Mouse (Mus musculus) gastrocnemius, adult 8-10 months (tissue): ENCODE data around the gene Oit3. TPM values are rescaled to one million over a fixed set of nuclear protein-coding genes. Genes with fewer than 3 reads are reported as not detected.
"Not testable (repeated sequence)": the region's sequence is repeated elsewhere in the genome, so short reads cannot be mapped to it uniquely, and the experiment has no call there.

Experiments
- DNase-seq, 2 experiments: peaks; one replicate each; pipeline ENCODE4 v3.0.0; 2022; ENCODE audit warnings: low spot score in 2 of 2
- total RNA-seq, 4 experiments: library from RNA; stranded (reverse); gene quantifications; 2 replicates each; pipeline ENCODE4 v1.2.4; 2022

Gene Oit3
- total RNA-seq, 4 experiments from 2014 or later = not detected

- no peak for DNase-seq
Measured at GRCm38 (mm10) chr10:59429448-59430135, 12.0 kb downstream of the Oit3 start.

GRCm38 (mm10) chr10:59426371-59426770 is 15.2 kb downstream of the Oit3 start:
- no peak for DNase-seq

DNA sequence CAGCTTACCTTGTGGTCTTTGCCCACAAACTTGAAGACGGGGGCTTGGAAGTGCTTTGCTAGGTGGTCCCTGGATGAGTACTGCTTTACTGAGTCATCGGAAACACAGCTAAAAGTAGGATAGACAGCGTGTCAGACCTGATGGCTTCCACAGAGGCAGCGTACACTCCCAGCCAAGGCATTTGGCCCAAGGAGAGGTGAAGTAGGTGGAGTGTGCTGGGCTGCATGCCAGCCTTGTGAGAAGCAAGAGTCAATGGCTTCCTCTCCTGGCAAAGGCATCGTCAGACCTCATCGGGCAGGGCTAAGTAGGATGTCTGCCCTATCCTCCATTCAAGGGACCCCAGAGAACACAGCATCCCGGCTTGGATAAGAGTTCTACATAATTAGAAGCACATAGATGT is 16.2 kb downstream of the Oit3 start:
- DNase-seq = peak in 1 of 2 experiments; percentile 58

DNA sequence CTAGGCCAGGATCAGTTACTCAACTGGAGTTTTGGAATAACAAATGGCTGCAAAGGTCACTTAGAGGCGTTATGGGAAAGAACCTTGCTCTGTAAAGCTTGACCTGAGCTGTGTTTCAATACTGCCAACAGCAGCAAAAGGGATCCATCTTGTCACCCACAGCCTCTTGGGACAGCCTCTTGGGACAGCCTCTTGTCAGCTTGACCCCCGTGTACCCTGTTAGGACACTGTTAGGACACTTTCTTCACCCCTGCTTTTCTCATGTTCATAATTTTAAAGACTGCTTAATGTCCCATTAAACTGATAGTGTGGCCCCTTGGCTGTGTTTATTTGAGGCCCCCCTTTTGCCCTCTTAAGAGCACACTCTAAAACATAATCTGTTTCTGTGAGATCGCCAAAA is 17.1 kb downstream of the Oit3 start:
- no peak for DNase-seq

DNA sequence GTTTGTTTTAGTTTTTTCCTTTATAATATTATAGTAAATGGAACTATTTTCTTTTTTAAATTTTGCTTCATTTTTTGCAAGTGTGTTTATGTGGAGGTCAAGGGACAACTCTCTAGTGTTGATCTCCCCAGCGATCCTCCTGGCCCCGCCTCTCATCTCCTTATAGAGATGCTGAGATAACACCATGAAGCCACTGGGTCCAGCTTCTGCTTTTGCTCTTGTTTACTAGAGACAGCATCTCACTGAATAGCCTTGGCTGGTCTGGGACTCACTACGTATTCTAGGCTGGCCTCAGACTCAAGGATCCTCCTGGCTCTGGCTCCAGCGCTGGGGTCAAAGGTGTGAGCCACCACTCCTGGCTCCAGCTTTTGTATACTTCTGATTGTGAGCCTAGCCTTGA is 22.1 kb downstream of the Oit3 start:
- no peak for DNase-seq

GRCm38 (mm10) chr10:59416623-59417022 is 25.0 kb downstream of the Oit3 start:
- no peak for DNase-seq

GRCm38 (mm10) chr10:59413711-59414110 is 27.9 kb downstream of the Oit3 start:
- DNase-seq = no peak

GRCm38 (mm10) chr10:59410264-59410663 is 31.3 kb downstream of the Oit3 start:
- no peak for DNase-seq

GRCm38 (mm10) chr10:59408499-59408898 is 33.1 kb downstream of the Oit3 start:
- no peak for DNase-seq

DNA sequence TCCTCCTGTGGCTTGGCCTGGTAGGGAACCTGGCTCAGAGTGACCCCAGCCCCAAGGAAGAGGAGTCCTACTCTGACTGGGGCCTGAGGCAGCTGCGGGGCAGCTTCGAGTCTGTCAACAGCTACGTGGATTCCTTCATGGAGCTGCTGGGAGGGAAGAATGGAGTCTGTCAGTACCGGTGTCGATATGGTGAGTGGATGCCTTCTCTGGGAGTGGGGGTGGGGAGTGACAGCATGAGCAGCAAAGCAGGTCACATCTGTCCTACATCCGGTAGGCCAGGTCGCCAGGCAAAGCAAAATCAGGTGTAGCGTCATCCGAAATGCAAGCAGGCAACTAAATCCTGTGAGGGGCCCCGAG is 37.8 kb downstream of the Oit3 start:
- DNase-seq = no peak

DNA sequence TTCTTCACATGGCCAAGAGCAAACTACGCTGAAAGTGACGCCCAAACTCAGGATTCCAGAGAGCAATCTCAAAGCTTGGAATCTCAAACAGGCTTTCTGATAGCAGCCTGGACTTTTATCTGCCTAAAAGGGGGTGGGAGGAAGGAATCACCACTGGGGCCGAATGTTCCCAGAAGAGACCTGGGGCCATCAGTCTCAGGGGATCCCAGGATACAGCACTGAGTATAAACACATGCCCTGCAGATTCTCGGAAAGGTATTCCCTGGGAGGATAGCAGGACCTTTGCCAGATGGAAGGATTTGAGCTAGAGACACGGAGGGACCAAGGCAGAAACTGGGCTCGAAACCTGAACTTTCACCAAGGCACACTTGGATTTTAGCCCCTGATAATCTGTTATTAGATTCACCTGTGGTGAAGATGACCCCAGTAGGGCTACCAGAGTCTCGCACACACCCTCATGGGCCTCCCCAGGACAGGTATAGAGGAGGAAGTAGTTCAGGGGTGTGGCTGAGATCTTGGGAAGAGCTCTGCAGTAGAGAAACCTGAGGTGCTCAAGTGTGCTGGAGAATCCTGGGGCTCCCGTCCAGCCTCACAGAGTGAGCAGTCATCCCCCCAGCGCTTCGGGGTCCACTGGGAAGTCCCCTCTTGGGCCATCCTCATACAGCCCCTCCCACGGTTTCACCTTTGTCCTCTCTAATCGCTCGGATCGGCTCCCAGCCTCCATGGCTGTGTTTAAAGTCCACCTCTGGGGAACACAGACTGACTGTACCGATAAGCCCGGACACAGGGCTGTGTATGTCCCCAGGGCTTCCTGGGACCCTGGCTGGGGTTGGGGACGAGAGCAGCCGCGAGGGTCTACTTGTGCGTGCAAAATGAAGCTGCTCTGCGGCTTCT is 38.4 kb downstream of the Oit3 start, which contains the start of gene Pla2g12b:
Pla2g12b (plus strand) TSS at position 762 of the 894 bp plus-strand sequence.
- no peak for DNase-seq

- not testable (repeated sequence) for DNase-seq
Measured at GRCm38 (mm10) chr10:59395461-59395860, 46.1 kb downstream of the Oit3 start, which contains the start of gene Gm10273. Gene Gm10273 (plus strand): TSS chr10:59395632.

GRCm38 (mm10) chr10:59391907-59392306 is 49.7 kb downstream of the Oit3 start:
- no peak for DNase-seq

GRCm38 (mm10) chr10:59389652-59390051 is 51.9 kb downstream of the Oit3 start:
- no peak for DNase-seq

GRCm38 (mm10) chr10:59386951-59387350 is 54.6 kb downstream of the Oit3 start:
- no peak for DNase-seq

DNA sequence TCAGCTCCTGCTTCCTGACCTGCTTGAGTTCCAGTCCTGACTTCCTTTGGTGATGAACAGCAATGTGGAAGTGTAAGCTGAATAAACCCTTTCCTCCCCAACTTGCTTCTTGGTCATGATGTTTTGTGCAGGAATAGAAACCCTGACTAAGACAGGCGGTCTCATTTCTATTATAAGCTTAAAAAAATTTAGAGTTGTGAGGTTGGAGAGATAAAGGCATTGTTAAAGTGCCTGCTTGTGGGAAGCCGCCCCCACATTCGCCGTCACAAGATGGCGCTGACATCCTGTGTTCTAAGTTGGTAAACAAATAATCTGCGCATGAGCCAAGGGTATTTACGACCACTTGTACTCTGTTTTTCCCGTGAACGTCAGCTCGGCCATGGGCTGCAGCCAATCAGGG is 60.0 kb downstream of the Oit3 start:
- not testable (repeated sequence) for DNase-seq

DNA sequence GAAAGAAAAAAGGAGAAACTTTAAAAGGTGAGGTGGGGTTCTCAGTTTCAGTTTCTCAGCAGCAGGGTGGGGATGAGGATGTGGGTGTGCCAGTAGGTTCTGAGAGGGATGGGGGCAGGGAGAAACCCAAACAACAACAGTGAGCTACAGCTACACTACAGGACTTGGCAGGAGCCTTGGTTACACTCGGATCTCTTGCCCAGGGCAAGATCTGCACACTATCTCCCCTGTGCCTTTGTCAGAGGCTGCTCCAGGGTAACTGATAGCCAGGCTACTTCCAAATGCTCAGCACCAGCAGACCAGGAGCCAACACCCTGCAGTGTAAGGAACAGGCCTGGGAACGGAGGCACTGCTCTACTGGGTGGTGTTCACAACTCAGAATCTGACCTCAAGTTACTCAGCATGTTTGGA is 61.2 kb downstream of the Oit3 start:
- no peak for DNase-seq

- no peak for DNase-seq
Measured at GRCm38 (mm10) chr10:59379927-59380326, 61.7 kb downstream of the Oit3 start.

GRCm38 (mm10) chr10:59378728-59379127 is 62.9 kb downstream of the Oit3 start:
- no peak for DNase-seq

DNA sequence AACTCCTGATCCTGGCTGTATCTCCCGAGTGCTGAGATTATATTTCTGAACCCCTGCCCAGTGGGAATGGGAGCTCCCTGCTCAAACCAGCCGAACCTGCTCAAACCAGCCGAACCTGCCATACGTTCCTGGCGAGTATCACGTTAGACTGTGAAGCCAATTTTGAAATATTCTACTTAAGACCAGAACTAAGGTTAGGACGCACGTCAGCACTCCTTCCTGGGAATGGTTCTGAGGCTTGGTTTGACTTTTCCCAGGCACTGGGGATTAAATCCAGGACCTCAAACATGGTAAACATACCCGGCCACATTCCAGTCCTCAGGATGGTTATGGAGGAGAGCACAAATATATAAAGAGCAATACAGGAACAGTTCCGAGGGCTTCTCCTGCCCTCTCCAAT is 63.7 kb downstream of the Oit3 start:
- no peak for DNase-seq
